Mouse (Mus musculus) retina, postnatal 7 days (tissue): ENCODE data around the gene Prok1.

Source experiments
- DNase-seq: peaks from one replicate; pipeline ENCODE4 v3.0.0-alpha.2; 2012; ENCODE audit warnings: low read depth, low spot score

The Prok1 gene

DNA sequence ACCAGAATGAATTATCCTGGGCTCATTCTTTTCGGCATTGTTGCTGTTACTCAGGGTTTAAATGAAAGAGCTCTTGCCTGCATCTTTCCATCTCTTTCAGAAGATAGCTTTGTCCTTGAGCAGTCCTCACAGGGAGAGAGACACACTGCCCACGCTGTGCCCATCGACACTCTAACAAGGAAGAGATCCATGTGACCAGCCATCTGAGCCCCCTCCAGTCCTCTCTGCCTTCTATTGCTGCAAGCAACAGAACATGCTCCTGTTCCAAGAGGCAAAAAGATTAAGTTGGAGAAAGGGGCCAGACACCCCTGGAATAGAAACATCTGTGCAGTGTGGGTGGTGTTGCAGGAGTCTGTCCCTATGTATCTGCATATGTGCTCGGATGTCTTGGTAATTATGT lies 52.5 kb downstream of the Prok1 start:
- no peak for DNase-seq

- no peak for DNase-seq
Observed at GRCm38 (mm10) chr3:107185597-107185996, 53.9 kb downstream of the Prok1 start.

DNA sequence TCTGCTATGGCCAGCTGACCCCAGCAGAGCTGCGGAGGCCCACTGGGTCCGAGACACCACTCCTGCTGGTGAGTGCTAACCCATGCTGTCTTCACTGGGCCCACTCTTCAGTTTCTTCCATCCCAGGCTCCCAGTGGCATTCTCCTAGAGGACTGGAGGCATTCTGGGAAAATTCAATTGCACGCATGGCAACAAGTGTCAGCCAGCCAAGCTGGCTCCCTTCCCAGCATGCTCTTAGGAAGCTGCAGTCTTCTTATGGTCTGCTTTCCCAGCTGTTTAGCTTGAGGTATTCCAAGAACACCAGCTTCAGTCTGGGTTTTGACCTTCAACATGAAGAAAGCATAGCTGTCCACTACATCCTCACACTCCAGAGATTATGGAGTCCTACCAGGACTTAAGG lies 56.3 kb downstream of the Prok1 start:
- DNase-seq, result no peak
